Mouse (Mus musculus) liver, embryonic 11.5 days (tissue): ENCODE measurements around the gene Rab5b. TPM values are rescaled to one million over a fixed set of nuclear protein-coding genes. Genes with fewer than 3 reads are reported as not detected.

Experiments
- ATAC-seq: fragments of 200-750 bp; cut with Nextera tagmentation; replicated peaks from 2 replicates; pipeline ENCODE4 v1.8.0; 2017; ENCODE audit warnings: moderate number of reproducible peaks, mild to moderate bottlenecking, moderate TSS enrichment, moderate library complexity; ENCODE audit not compliant: low FRiP score
- DNase-seq: peaks from one replicate; pipeline ENCODE4 v3.0.0-alpha.2; 2017; ENCODE audit warnings: low spot score
- H3K27ac ChIP-seq: fragments of 300-500 bp; sonication (generic); 2 replicates; pipeline ENCODE4 v1.5.1; 2014; ENCODE audit warnings: mild to moderate bottlenecking, low read depth, low read length, control low read depth
- H3K27me3 ChIP-seq: fragments of 300-500 bp; sonication (generic); replicated peaks from 2 replicates; pipeline ENCODE4 v1.6.1; 2014; ENCODE audit warnings: low read length, mixed read lengths; ENCODE audit not compliant: control insufficient read depth, insufficient read depth
- H3K36me3 ChIP-seq: fragments of 300-500 bp; sonication (generic); 2 replicates; pipeline ENCODE4 v1.6.1; 2014; ENCODE audit warnings: mild to moderate bottlenecking, low read length, moderate library complexity, mixed read lengths; ENCODE audit not compliant: control insufficient read depth, insufficient read depth
- H3K4me1 ChIP-seq: fragments of 300-500 bp; sonication (generic); replicated peaks from 2 replicates; pipeline ENCODE4 v1.6.1; 2014; ENCODE audit warnings: low read length, mixed read lengths; ENCODE audit not compliant: control insufficient read depth, insufficient read depth
- H3K4me2 ChIP-seq: fragments of 300-500 bp; sonication (generic); 2 replicates; pipeline ENCODE4 v1.6.1; 2014; ENCODE audit warnings: mild to moderate bottlenecking, control low read depth, moderate library complexity
- H3K4me3 ChIP-seq: fragments of 300-500 bp; sonication (generic); 2 replicates; pipeline ENCODE4 v1.5.1; 2014; ENCODE audit warnings: low read depth, low read length, control low read depth
- H3K9ac ChIP-seq: fragments of 300-500 bp; sonication (generic); 2 replicates; pipeline ENCODE4 v1.6.1; 2014; ENCODE audit warnings: low read depth, low read length, control low read depth
- H3K9me3 ChIP-seq: fragments of 300-500 bp; sonication (generic); 2 replicates; pipeline ENCODE4 v1.6.1; 2016; ENCODE audit warnings: low read length, inconsistent platforms, mixed read lengths; ENCODE audit not compliant: control insufficient read depth
- WGBS: fragments of 180-500 bp; shearing (Covaris S2); extraction: QIAGEN DNeasy Blood & Tissue Kit; methylation state at CpG from one replicate; pipeline ENCODE4 v1.1.7; 2014; 5-methylcytosine and 5-hydroxymethylcytosine counted together
- polyA plus RNA-seq: library from polyadenylated mRNA; unstranded; fragments of >200 nt; fragmentation: Nextera tagmentation; extraction: Ambion mirVana; gene quantifications from 2 replicates; pipeline ENCODE4 v1.2.1, GENCODE M21; 2014

Gene Rab5b
- polyA plus RNA-seq, 1 experiment from 2014 or later = 47.1 TPM

DNA sequence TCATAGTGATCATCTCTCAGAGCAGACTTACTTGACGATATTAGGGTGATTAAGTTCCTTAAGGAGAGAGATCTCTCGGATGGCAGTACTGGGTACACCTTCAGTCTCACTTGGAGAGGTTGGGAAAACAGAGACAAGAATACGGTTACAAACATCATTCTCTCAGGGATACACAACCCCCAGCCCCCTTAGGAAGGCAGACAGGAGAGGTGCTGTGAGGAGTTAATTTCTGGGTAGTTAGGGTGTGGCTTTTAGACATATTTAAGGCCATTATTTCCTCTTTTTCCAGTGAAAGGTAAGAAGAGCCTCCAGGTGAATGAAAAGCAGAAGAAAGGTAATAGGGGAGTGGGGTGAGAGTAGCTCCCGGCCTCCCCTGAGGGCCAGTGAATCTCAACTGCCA lies 7.8 kb upstream of the Rab5b start, which contains the start of gene Pmel:
Gene Pmel, plus strand, starts transcription at position 301 of the 400 bp plus-strand sequence.
- Histone ChIP-seq H3K27me3 (no peaks in the 10 kb centered on the region), H3K9ac (peak within 1 kb of the TSS; percentile 95), H3K4me1 (peaks cover 21% of the 10 kb centered on the region), H3K9me3 (no peaks in the 10 kb centered on the region), H3K36me3 (peaks cover 22% of the 10 kb centered on the region), H3K4me2 (peak within 1 kb of the TSS; percentile 79), H3K4me3 (peak within 1 kb of the TSS; percentile 82), H3K27ac (peak within 1 kb of the TSS; percentile 95)
- ATAC-seq (no peak), DNase-seq (no peak)
- WGBS = 20% methylated on average over 4 of the region's 4 CpGs

GRCm38 (mm10) chr10:128702328-128703007 lies 6.4 kb upstream of the Rab5b start:
- WGBS = 73% methylated on average over 6 of the region's 6 CpGs
- DNase-seq (no peak), ATAC-seq (no peak)
- Histone ChIP-seq H3K4me3 (no peak overlapping the region), H3K9ac (peak overlapping the region; percentile 11; the same call in 1 of the 2 replicates), H3K4me2 (peak overlapping the region; percentile 79; the same call in 1 of the 2 replicates), H3K36me3 (peaks cover 29% of the 10 kb centered on the region), H3K9me3 (no peaks in the 10 kb centered on the region), H3K4me1 (peaks cover 21% of the 10 kb centered on the region), H3K27ac (0 out of 2 replicates have a peak overlapping the region, but pooled peaks have one; percentile 23), H3K27me3 (no peaks in the 10 kb centered on the region)

GRCm38 (mm10) chr10:128700712-128701111 lies 4.6 kb upstream of the Rab5b start:
- no peak for ATAC-seq
- no peaks in the 10 kb centered on the region for H3K9me3 ChIP-seq
- WGBS = 92% methylated on average over 5 of the region's 5 CpGs
- H3K9ac ChIP-seq = no peak overlapping the region
- peaks cover 31% of the 10 kb centered on the region for H3K36me3 ChIP-seq
- H3K4me1 ChIP-seq = peaks cover 25% of the 10 kb centered on the region
- H3K4me3 ChIP-seq = no peak overlapping the region
- no peak overlapping the region for H3K27ac ChIP-seq
- no peak overlapping the region for H3K4me2 ChIP-seq
- H3K27me3 ChIP-seq = no peaks in the 10 kb centered on the region
- no peak for DNase-seq

GRCm38 (mm10) chr10:128699611-128700010 lies 3.5 kb upstream of the Rab5b start:
- Histone ChIP-seq H3K4me2 (no peak overlapping the region), H3K27ac (0 out of 2 replicates have a peak overlapping the region, but pooled peaks have one; percentile 29), H3K9me3 (no peaks in the 10 kb centered on the region), H3K4me3 (no peak overlapping the region), H3K9ac (no peak overlapping the region), H3K36me3 (peaks cover 31% of the 10 kb centered on the region), H3K4me1 (peaks cover 27% of the 10 kb centered on the region), H3K27me3 (no peaks in the 10 kb centered on the region)
- no peak for ATAC-seq
- DNase-seq = no peak
- WGBS = 44% methylated on average over 11 of the region's 11 CpGs

DNA sequence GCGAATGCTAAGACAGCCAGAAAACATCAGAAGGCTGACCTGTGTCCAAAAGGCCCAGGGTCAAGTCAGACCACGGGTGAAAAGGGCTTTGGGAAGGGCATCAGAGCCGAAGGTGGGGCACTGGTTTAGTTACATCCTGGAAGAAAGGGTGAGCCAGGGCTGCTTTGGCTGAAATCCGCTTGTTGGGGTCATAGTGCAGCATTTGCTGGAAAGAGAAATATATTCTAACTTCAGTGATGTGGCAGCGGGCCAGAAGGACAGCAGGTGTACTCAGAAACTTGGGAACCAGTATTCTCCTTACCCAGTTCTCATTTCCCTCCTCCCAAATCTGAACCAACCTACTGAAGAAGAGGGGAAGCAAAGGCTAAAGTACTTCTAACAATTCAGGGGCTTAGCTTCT lies 2.9 kb upstream of the Rab5b start:
- Histone ChIP-seq H3K9me3 (no peaks in the 10 kb centered on the region), H3K4me1 (peaks cover 27% of the 10 kb centered on the region), H3K27me3 (no peaks in the 10 kb centered on the region), H3K9ac (no peak overlapping the region), H3K4me3 (no peak overlapping the region), H3K36me3 (peaks cover 31% of the 10 kb centered on the region), H3K27ac (no peak overlapping the region), H3K4me2 (no peak overlapping the region)
- no peak for DNase-seq
- 86% methylated on average over 5 of the region's 5 CpGs for WGBS
- ATAC-seq = no peak

- no peaks in the 10 kb centered on the region for H3K9me3 ChIP-seq
- no peak overlapping the region for H3K27ac ChIP-seq
- ATAC-seq (no peak), DNase-seq (no peak)
- H3K4me2 ChIP-seq = peak overlapping the region; percentile 63
- no peak overlapping the region for H3K4me3 ChIP-seq
- 83% methylated on average over 6 of the region's 6 CpGs for WGBS
- peaks cover 16% of the 10 kb centered on the region for H3K4me1 ChIP-seq
- H3K9ac ChIP-seq = no peak overlapping the region
- H3K36me3 ChIP-seq = peaks cover 28% of the 10 kb centered on the region
- no peaks in the 10 kb centered on the region for H3K27me3 ChIP-seq
These were observed 1.1 kb upstream of the Rab5b start for GRCm38 (mm10) chr10:128697072-128697725.

GRCm38 (mm10) chr10:128695411-128695991 lies 563 bp downstream of the Rab5b start:
- H3K4me1 ChIP-seq = peaks cover 13% of the 10 kb centered on the region
- ATAC-seq (no peak), DNase-seq (no peak)
- peaks cover 20% of the 10 kb centered on the region; the same call in 1 of the 2 replicates for H3K36me3 ChIP-seq
- 2% methylated on average over 21 of the region's 22 CpGs for WGBS
- peak overlapping the region; percentile 95 for H3K9ac ChIP-seq
- H3K9me3 ChIP-seq = no peaks in the 10 kb centered on the region
- H3K27ac ChIP-seq = peak overlapping the region; percentile 96
- peak overlapping the region; percentile 87 for H3K4me3 ChIP-seq
- H3K4me2 ChIP-seq = peak overlapping the region; percentile 87
- H3K27me3 ChIP-seq = no peaks in the 10 kb centered on the region

GRCm38 (mm10) chr10:128674469-128675008 lies 21.5 kb downstream of the Rab5b start:
- WGBS = 3% methylated on average over 9 of the region's 9 CpGs
- Histone ChIP-seq H3K4me1 (peaks cover 6% of the 10 kb centered on the region; the same call in 1 of the 2 replicates), H3K9ac (peak overlapping the region; percentile 58), H3K4me2 (peak overlapping the region; percentile 99), H3K36me3 (peaks cover under 1% of the 10 kb centered on the region; the same call in 1 of the 2 replicates), H3K27me3 (peaks cover under 1% of the 10 kb centered on the region; the same call in 1 of the 2 replicates), H3K4me3 (peak overlapping the region; percentile 71), H3K9me3 (no peaks in the 10 kb centered on the region), H3K27ac (peak overlapping the region; percentile 61)
- ATAC-seq (peak; percentile 10; the same call in 1 of the 2 replicates), DNase-seq (no peak)
